In the genomic region with DNA sequence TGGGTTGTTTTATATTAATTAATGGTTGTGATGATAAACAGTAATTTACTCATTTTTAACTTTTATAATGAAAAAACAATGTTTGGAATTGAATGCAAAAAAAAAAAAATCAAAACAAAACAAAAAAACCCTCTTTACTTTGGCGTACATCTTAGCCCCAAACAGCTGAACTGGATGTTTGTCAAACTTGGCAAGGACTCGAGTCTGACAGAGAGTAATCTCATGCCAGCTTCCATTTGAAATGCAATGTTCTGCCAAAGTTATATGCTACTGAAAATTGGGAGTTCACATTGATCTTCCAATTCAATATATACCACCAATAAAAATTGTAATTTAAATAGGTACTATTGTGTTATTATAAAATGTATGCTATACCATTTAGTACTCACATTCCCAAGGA, we compare ENCODE assay signal across 28 mouse cellular contexts.
DNase-seq lines count a peak whose midpoint lies in the region; ATAC-seq and TF ChIP-seq lines count a peak whose summit lies in the region.
"Had no signal": no experiment of that assay in that cellular context is flagged by ENCODE, and none has a peak within 500 bp of the region (broad histone marks: within the 10 kb centered on the region; RNA-seq: fewer than 3 reads in every experiment).

No protein-coding gene starts in this region.

- TF ChIP-seq CTCF in forebrain, postnatal 0 days (IDR thresholded peaks at IDR 0.05; ENCODE audit: low read depth): no peak
- TF ChIP-seq CTCF in midbrain, postnatal 0 days (IDR thresholded peaks at IDR 0.05): no peak

- no peaks in the 10 kb centered on the region for H3K36me3 ChIP-seq in forebrain, postnatal 0 days (ENCODE audit: insufficient read depth)
- no peaks in the 10 kb centered on the region for H3K36me3 ChIP-seq in forebrain, embryonic 11.5 days (ENCODE audit: control insufficient read depth, insufficient read depth, low read length)
- no peaks in the 10 kb centered on the region for H3K36me3 ChIP-seq in midbrain, postnatal 0 days (ENCODE audit: insufficient read depth, low read length)
- H3K36me3 ChIP-seq in midbrain, embryonic 13.5 days: no peaks in the 10 kb centered on the region
- H3K36me3 ChIP-seq in hindbrain, embryonic 13.5 days: no peaks in the 10 kb centered on the region
- H3K36me3 ChIP-seq: embryonic facial prominence, embryonic 12.5 days; embryonic facial prominence, embryonic 15.5 days; forebrain, embryonic 12.5 days; heart, embryonic 12.5 days; heart, embryonic 15.5 days; hindbrain, embryonic 10.5 days had no signal

- H3K4me1 ChIP-seq in forebrain, postnatal 0 days (ENCODE audit: insufficient read depth): no peaks in the 10 kb centered on the region
- H3K4me1 ChIP-seq in forebrain, embryonic 11.5 days (replicated peaks; ENCODE audit: control insufficient read depth, insufficient read depth, low read length): no peaks in the 10 kb centered on the region
- H3K4me1 ChIP-seq in midbrain, postnatal 0 days (ENCODE audit: insufficient read depth, low read length): no peaks in the 10 kb centered on the region
- no peaks in the 10 kb centered on the region for H3K4me1 ChIP-seq in midbrain, embryonic 13.5 days (replicated peaks)
- no peaks in the 10 kb centered on the region for H3K4me1 ChIP-seq in hindbrain, embryonic 13.5 days (replicated peaks)
- H3K4me1 ChIP-seq: embryonic facial prominence, embryonic 12.5 days; embryonic facial prominence, embryonic 15.5 days; forebrain, embryonic 12.5 days; heart, embryonic 12.5 days; heart, embryonic 15.5 days; hindbrain, embryonic 10.5 days had no signal

- no peak overlapping the region for H3K9ac ChIP-seq in forebrain, postnatal 0 days
- H3K9ac ChIP-seq in forebrain, embryonic 11.5 days (ENCODE audit: low read length): no peak overlapping the region
- no peak overlapping the region for H3K9ac ChIP-seq in midbrain, postnatal 0 days (replicated peaks; ENCODE audit: low read length, poor library complexity, severe bottlenecking)
- no peak overlapping the region for H3K9ac ChIP-seq in midbrain, embryonic 13.5 days (replicated peaks)
- no peak overlapping the region for H3K9ac ChIP-seq in hindbrain, embryonic 13.5 days
- H3K9ac ChIP-seq: embryonic facial prominence, embryonic 12.5 days; embryonic facial prominence, embryonic 15.5 days; forebrain, embryonic 12.5 days; heart, embryonic 12.5 days; heart, embryonic 15.5 days; hindbrain, embryonic 14.5 days had no signal

- ATAC-seq in forebrain, postnatal 0 days: no peak
- ATAC-seq in forebrain, embryonic 11.5 days (replicated peaks; ENCODE audit: low FRiP score): no peak
- ATAC-seq in midbrain, postnatal 0 days (ENCODE audit: low FRiP score): no peak
- no peak for ATAC-seq in midbrain, embryonic 13.5 days
- ATAC-seq in hindbrain, embryonic 13.5 days (ENCODE audit: low FRiP score): no peak
- ATAC-seq: CD4-positive, CD25-positive, alpha-beta regulatory T cell, adult 4 months; hindbrain, postnatal 0 days; inflammation-experienced regulatory T-cells, adult 6 months; intestine, embryonic 16.5 days had no signal

- H3K4me2 ChIP-seq in forebrain, postnatal 0 days (ENCODE audit: low read depth): no peak overlapping the region
- no peak overlapping the region for H3K4me2 ChIP-seq in forebrain, embryonic 11.5 days (ENCODE audit: low read depth, low read length, severe bottlenecking)
- no peak overlapping the region for H3K4me2 ChIP-seq in midbrain, postnatal 0 days (ENCODE audit: low read depth, low read length, poor library complexity, severe bottlenecking)
- H3K4me2 ChIP-seq in midbrain, embryonic 13.5 days (replicated peaks): no peak overlapping the region
- no peak overlapping the region for H3K4me2 ChIP-seq in hindbrain, embryonic 13.5 days
- H3K4me2 ChIP-seq: embryonic facial prominence, embryonic 12.5 days; embryonic facial prominence, embryonic 15.5 days; forebrain, embryonic 12.5 days; heart, embryonic 12.5 days; heart, embryonic 15.5 days; hindbrain, embryonic 14.5 days had no signal

- WGBS in forebrain, postnatal 0 days: 49% methylated on average over 2 of the region's 2 CpGs
- WGBS in forebrain, embryonic 11.5 days: 90% methylated on average over 2 of the region's 2 CpGs
- 80% methylated on average over 2 of the region's 2 CpGs for WGBS in midbrain, postnatal 0 days
- WGBS in midbrain, embryonic 13.5 days: 89% methylated on average over 2 of the region's 2 CpGs
- 87% methylated on average over 2 of the region's 2 CpGs for WGBS in hindbrain, embryonic 13.5 days

- DNase-seq in forebrain, postnatal 0 days: peak; percentile 39
- no peak for DNase-seq in forebrain, embryonic 11.5 days (ENCODE audit: low spot score)
- peak; percentile 6 for DNase-seq in midbrain, postnatal 0 days (ENCODE audit: low spot score)
- peak; percentile 57 for DNase-seq in brain, adult 2 months (ENCODE audit: low read depth, low spot score)
- DNase-seq in telencephalon, adult 2 months (ENCODE audit: low read depth, low spot score): peak; percentile 23
- DNase-seq: adrenal gland, adult 8-10 months; adrenal gland, postnatal 25 days; cerebellum, adult 11 months; cerebellum, adult 8-10 months; gastrocnemius, adult 2 months; gastrocnemius, postnatal 14 days; heart, adult 11 months; heart, postnatal 10 days; heart, postnatal 36 days; kidney, adult 2 months had no signal

- H3K27me3 ChIP-seq in forebrain, postnatal 0 days (ENCODE audit: insufficient read depth, low read length): no peaks in the 10 kb centered on the region
- H3K27me3 ChIP-seq in forebrain, embryonic 11.5 days (ENCODE audit: control insufficient read depth, insufficient read depth, low read length): no peaks in the 10 kb centered on the region
- no peaks in the 10 kb centered on the region for H3K27me3 ChIP-seq in midbrain, postnatal 0 days (ENCODE audit: insufficient read depth, low read length)
- H3K27me3 ChIP-seq in midbrain, embryonic 13.5 days: no peaks in the 10 kb centered on the region
- no peaks in the 10 kb centered on the region for H3K27me3 ChIP-seq in hindbrain, embryonic 13.5 days
- H3K27me3 ChIP-seq: embryonic facial prominence, embryonic 12.5 days; embryonic facial prominence, embryonic 15.5 days; forebrain, embryonic 12.5 days; heart, embryonic 12.5 days; heart, embryonic 15.5 days had no signal

- H3K4me3 ChIP-seq in forebrain, postnatal 0 days (ENCODE audit: low read depth, low read length): no peak overlapping the region
- no peak overlapping the region for H3K4me3 ChIP-seq in forebrain, embryonic 11.5 days (ENCODE audit: low read depth, low read length)
- H3K4me3 ChIP-seq in midbrain, postnatal 0 days (ENCODE audit: low read depth, low read length): no peak overlapping the region
- no peak overlapping the region for H3K4me3 ChIP-seq in midbrain, embryonic 13.5 days (replicated peaks)
- H3K4me3 ChIP-seq in hindbrain, embryonic 13.5 days: no peak overlapping the region
- H3K4me3 ChIP-seq: embryonic facial prominence, embryonic 12.5 days; embryonic facial prominence, embryonic 15.5 days; forebrain, embryonic 12.5 days; gastrocnemius, adult 2 months; heart, embryonic 12.5 days; heart, embryonic 15.5 days; hindbrain, embryonic 10.5 days had no signal

- no peak overlapping the region for H3K27ac ChIP-seq in forebrain, postnatal 0 days (ENCODE audit: low read depth, low read length)
- H3K27ac ChIP-seq in forebrain, embryonic 11.5 days (ENCODE audit: low read depth, low read length): no peak overlapping the region
- no peak overlapping the region for H3K27ac ChIP-seq in midbrain, postnatal 0 days (ENCODE audit: low read depth, low read length)
- H3K27ac ChIP-seq in midbrain, embryonic 13.5 days: no peak overlapping the region
- H3K27ac ChIP-seq in hindbrain, embryonic 13.5 days: no peak overlapping the region
- H3K27ac ChIP-seq: embryonic facial prominence, embryonic 12.5 days; embryonic facial prominence, embryonic 15.5 days; forebrain, embryonic 12.5 days; gastrocnemius, adult 2 months; heart, embryonic 15.5 days; hindbrain, embryonic 10.5 days; hindbrain, embryonic 14.5 days; hindbrain, postnatal 0 days had no signal

- H3K9me3 ChIP-seq in forebrain, postnatal 0 days (ENCODE audit: low read length): 0 out of 2 replicates have a peak, but pooled peaks cover 2% of the 10 kb centered on the region
- H3K9me3 ChIP-seq in forebrain, embryonic 11.5 days (ENCODE audit: control insufficient read depth, low read length): no peaks in the 10 kb centered on the region; the same call in 1 of the 2 replicates
- H3K9me3 ChIP-seq in midbrain, postnatal 0 days (ENCODE audit: low read length): no peaks in the 10 kb centered on the region
- H3K9me3 ChIP-seq in midbrain, embryonic 13.5 days: peaks cover 5% of the 10 kb centered on the region; the same call in 1 of the 2 replicates
- no peaks in the 10 kb centered on the region for H3K9me3 ChIP-seq in hindbrain, embryonic 13.5 days
- H3K9me3 ChIP-seq: embryonic facial prominence, embryonic 12.5 days; heart, embryonic 12.5 days; heart, embryonic 15.5 days had no signal
